Mouse (Mus musculus): ENCODE measurements around the gene Ttn. TPM values are rescaled to one million over a fixed set of nuclear protein-coding genes. Genes with fewer than 3 reads are reported as not detected.
A peak's percentile ranks its signal among the peaks of the same experiment; 100 is the strongest.
"Not testable (repeated sequence)": the region's sequence is repeated elsewhere in the genome, so short reads cannot be mapped to it uniquely, and the experiment has no call there.

Ttn gene
- total RNA-seq (2021), result under 1 TPM; 0.61 to 0.85 TPM

GRCm38 (mm10) chr2:76982391-76983145 lies at the start of gene Ttn:
Gene Ttn (minus strand): TSS chr2:76982547.
- DNase-seq, result no peak

GRCm38 (mm10) chr2:77020649-77021048 lies 38.3 kb upstream of the Ttn start:
- DNase-seq, result no peak

GRCm38 (mm10) chr2:77017735-77018134 lies 35.4 kb upstream of the Ttn start:
- DNase-seq, result no peak

- DNase-seq, result not testable (repeated sequence)
Observed at GRCm38 (mm10) chr2:77013449-77013848, 31.1 kb upstream of the Ttn start.

GRCm38 (mm10) chr2:77011981-77012380 lies 29.6 kb upstream of the Ttn start:
- no peak for DNase-seq

- no peak for DNase-seq
Observed at GRCm38 (mm10) chr2:77007015-77007414, 24.7 kb upstream of the Ttn start.

GRCm38 (mm10) chr2:77003148-77003547 lies 20.8 kb upstream of the Ttn start:
- no peak for DNase-seq

- DNase-seq, result no peak
Observed at GRCm38 (mm10) chr2:76998351-76998750, 16.0 kb upstream of the Ttn start.

GRCm38 (mm10) chr2:76992493-76993201 lies 10.3 kb upstream of the Ttn start:
- peak; percentile 42 to 55 for DNase-seq

GRCm38 (mm10) chr2:76987317-76987716 lies 5.0 kb upstream of the Ttn start:
- DNase-seq, result no peak

GRCm38 (mm10) chr2:76984384-76984783 lies 2.0 kb upstream of the Ttn start:
- DNase-seq, result no peak

- DNase-seq, result no peak
Observed at GRCm38 (mm10) chr2:76983601-76984000, 1.3 kb upstream of the Ttn start.

- no peak for DNase-seq
Observed at GRCm38 (mm10) chr2:76981717-76982116, 630 bp downstream of the Ttn start.

- DNase-seq, result no peak
Observed at GRCm38 (mm10) chr2:76980146-76980545, 2.2 kb downstream of the Ttn start.

GRCm38 (mm10) chr2:76977650-76978049 lies 4.7 kb downstream of the Ttn start:
- no peak for DNase-seq

GRCm38 (mm10) chr2:76972051-76972450 lies 10.3 kb downstream of the Ttn start:
- no peak for DNase-seq

- DNase-seq, result no peak
Observed at GRCm38 (mm10) chr2:76971069-76971468, 11.3 kb downstream of the Ttn start.

- DNase-seq, result no peak
Observed at GRCm38 (mm10) chr2:76970669-76971068, 11.7 kb downstream of the Ttn start.

- DNase-seq, result no peak
Observed at GRCm38 (mm10) chr2:76970204-76970603, 12.1 kb downstream of the Ttn start.

- no peak for DNase-seq
Observed at GRCm38 (mm10) chr2:76969637-76970036, 12.7 kb downstream of the Ttn start.

- DNase-seq, result peak; percentile 55 to 58
Observed at GRCm38 (mm10) chr2:76968919-76969318, 13.4 kb downstream of the Ttn start.

GRCm38 (mm10) chr2:76966582-76966981 lies 15.8 kb downstream of the Ttn start:
- no peak for DNase-seq

- DNase-seq, result no peak
Observed at GRCm38 (mm10) chr2:76966013-76966412, 16.3 kb downstream of the Ttn start.

GRCm38 (mm10) chr2:76965542-76965941 lies 16.8 kb downstream of the Ttn start:
- DNase-seq, result no peak
